Mouse (Mus musculus) lung, postnatal 0 days (tissue): Measurements from ENCODE around the gene Selenof. TPM values are rescaled to one million over a fixed set of nuclear protein-coding genes. Genes with fewer than 3 reads are reported as not detected.
A peak's percentile ranks its signal among the peaks of the same experiment; 100 is the strongest.

Source experiments
- ATAC-seq: fragments of 200-750 bp; cut with Nextera tagmentation; 2 replicates; pipeline ENCODE4 v1.8.0; 2017; ENCODE audit warnings: moderate library complexity
- DNase-seq: peaks from one replicate; pipeline ENCODE4 v3.0.0-alpha.2; 2016; ENCODE audit warnings: low spot score
- H3K27ac ChIP-seq: fragments of 300-500 bp; sonication (generic); 2 replicates; pipeline ENCODE4 v1.5.1; 2014; ENCODE audit warnings: antibody characterized with exemption, mild to moderate bottlenecking, low read length, mixed read lengths
- H3K27me3 ChIP-seq: fragments of 300-500 bp; sonication (generic); replicated peaks from 2 replicates; pipeline ENCODE4 v1.6.1; 2014; ENCODE audit warnings: low read length, mixed read lengths; ENCODE audit not compliant: insufficient read depth
- H3K36me3 ChIP-seq: fragments of 300-500 bp; sonication (generic); 2 replicates; pipeline ENCODE4 v1.6.1; 2014; ENCODE audit warnings: low read length, mixed read lengths; ENCODE audit not compliant: insufficient read depth
- H3K4me1 ChIP-seq: fragments of 300-500 bp; sonication (generic); 2 replicates; pipeline ENCODE4 v1.6.1; 2014; ENCODE audit warnings: antibody characterized with exemption, low read depth, low read length, mixed read lengths; ENCODE audit not compliant: insufficient read depth
- H3K4me2 ChIP-seq: fragments of 300-500 bp; sonication (generic); replicated peaks from 2 replicates; pipeline ENCODE4 v1.6.1; 2014; ENCODE audit warnings: low read depth, mild to moderate bottlenecking, low read length, moderate library complexity, mixed read lengths
- H3K4me3 ChIP-seq: fragments of 300-500 bp; sonication (generic); 2 replicates; pipeline ENCODE4 v1.5.1; 2014; ENCODE audit warnings: low read depth, low read length
- H3K9ac ChIP-seq: fragments of 300-500 bp; sonication (generic); replicated peaks from 2 replicates; pipeline ENCODE4 v1.6.1; 2014; ENCODE audit warnings: low read depth, mild to moderate bottlenecking
- H3K9me3 ChIP-seq: fragments of 300-500 bp; sonication (generic); 2 replicates; pipeline ENCODE4 v1.6.1; 2016; ENCODE audit warnings: low read length, mixed read lengths
- CTCF ChIP-seq: IDR thresholded peaks from 2 replicates; pipeline ENCODE4 v1.5.1; 2016; ENCODE audit warnings: antibody characterized with exemption, mild to moderate bottlenecking
- EP300 ChIP-seq: IDR thresholded peaks from 2 replicates; pipeline ENCODE4 v1.6.1; 2016; ENCODE audit warnings: antibody characterized with exemption, mild to moderate bottlenecking, control low read depth
- WGBS: fragments of 180-500 bp; shearing (Covaris S2); extraction: QIAGEN DNeasy Blood & Tissue Kit; methylation state at CpG from one replicate; pipeline ENCODE4 v1.1.7; 2014; 5-methylcytosine and 5-hydroxymethylcytosine counted together
- polyA plus RNA-seq: library from polyadenylated mRNA; unstranded; fragments of >200 nt; fragmentation: Nextera tagmentation; extraction: Ambion mirVana; gene quantifications from 2 replicates; pipeline ENCODE4 v1.2.1, GENCODE M21; 2015

Selenof gene
- polyA plus RNA-seq, 1 experiment from 2014 or later, result 926 TPM

DNA sequence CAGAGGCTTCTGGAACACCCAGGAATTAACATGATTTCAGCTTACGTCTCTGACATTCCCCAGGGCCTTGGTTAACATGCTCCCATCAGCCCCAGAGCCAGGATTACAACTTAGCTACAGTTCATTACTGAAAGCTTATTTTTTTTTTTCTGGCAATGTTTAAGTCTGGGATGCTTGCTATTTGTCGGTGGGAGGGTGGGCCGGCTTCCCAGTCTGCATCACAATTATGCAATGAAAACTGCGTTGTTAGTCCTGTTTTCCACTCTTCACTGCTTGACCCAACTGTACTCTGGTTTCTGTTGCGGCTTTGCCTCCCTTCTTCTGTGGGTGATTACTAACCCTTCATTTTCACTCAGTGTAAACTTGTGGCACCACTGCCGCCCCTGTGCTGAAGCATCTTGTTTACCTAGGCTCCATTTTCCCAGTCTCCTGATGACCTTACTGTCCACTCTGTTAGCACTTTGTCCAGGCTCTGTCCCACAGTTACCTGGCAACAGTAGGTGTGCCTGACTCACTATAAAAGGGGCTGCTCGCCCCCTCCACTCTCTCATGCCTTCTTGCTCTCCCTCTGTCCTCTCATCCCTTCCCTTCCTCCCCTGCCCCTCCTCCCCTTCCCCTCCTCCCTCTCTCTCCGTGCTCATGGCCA, 41.6 kb downstream of the Selenof start:
- DNase-seq, result peak; percentile 88
- H3K4me3 ChIP-seq, result no peak overlapping the region
- ATAC-seq, result peak; percentile 60
- no peaks in the 10 kb centered on the region for H3K9me3 ChIP-seq
- no peak overlapping the region for H3K9ac ChIP-seq
- 0 out of 2 replicates have a peak, but pooled peaks have one; percentile 52 for TF ChIP-seq EP300
- no peak for TF ChIP-seq CTCF
- H3K4me2 ChIP-seq, result peak overlapping the region; percentile 25; the same call in 1 of the 2 replicates
- no peaks in the 10 kb centered on the region for H3K36me3 ChIP-seq
- WGBS, result 41% methylated on average over 8 of the region's 8 CpGs
- no peaks in the 10 kb centered on the region for H3K27me3 ChIP-seq
- H3K27ac ChIP-seq, result peak overlapping the region; percentile 32; the same call in 1 of the 2 replicates
- H3K4me1 ChIP-seq, result no peaks in the 10 kb centered on the region

DNA sequence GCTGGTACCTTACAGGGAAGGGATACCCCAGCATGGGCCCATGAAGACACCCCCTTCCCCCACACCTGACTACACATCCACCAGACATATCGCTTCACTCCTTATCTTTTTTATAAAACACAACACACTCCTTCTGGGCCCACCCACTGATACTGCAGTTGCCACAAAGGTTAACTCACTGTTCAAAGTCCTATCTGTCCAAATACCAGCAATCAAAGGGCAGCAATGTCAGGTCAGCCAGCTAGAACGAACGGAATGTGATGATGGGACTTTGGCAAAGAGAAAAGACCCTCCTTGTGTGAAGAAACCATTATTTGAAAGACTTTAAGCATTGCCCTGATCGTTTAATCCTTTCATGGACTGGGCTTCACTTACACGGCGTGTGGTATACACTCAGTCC, 42.3 kb downstream of the Selenof start:
- H3K9me3 ChIP-seq, result no peaks in the 10 kb centered on the region
- 0 out of 2 replicates have a peak overlapping the region, but pooled peaks have one; percentile 32 for H3K27ac ChIP-seq
- no peak for ATAC-seq
- no peaks in the 10 kb centered on the region for H3K36me3 ChIP-seq
- H3K27me3 ChIP-seq, result no peaks in the 10 kb centered on the region
- TF ChIP-seq CTCF (no peak), EP300 (no peak)
- no peak overlapping the region for H3K4me3 ChIP-seq
- WGBS, result 48% methylated on average over 6 of the region's 6 CpGs
- no peak overlapping the region for H3K4me2 ChIP-seq
- H3K4me1 ChIP-seq, result no peaks in the 10 kb centered on the region
- no peak for DNase-seq
- no peak overlapping the region for H3K9ac ChIP-seq

GRCm38 (mm10) chr3:144614277-144614676, 44.2 kb downstream of the Selenof start:
- Histone ChIP-seq H3K9ac (no peak overlapping the region), H3K27ac (no peak overlapping the region), H3K9me3 (no peaks in the 10 kb centered on the region), H3K4me2 (no peak overlapping the region), H3K4me3 (no peak overlapping the region), H3K27me3 (no peaks in the 10 kb centered on the region), H3K4me1 (no peaks in the 10 kb centered on the region), H3K36me3 (no peaks in the 10 kb centered on the region)
- WGBS, result 43% methylated on average over 6 of the region's 6 CpGs
- TF ChIP-seq EP300 (no peak), CTCF (no peak)
- DNase-seq, result peak; percentile 40
- ATAC-seq, result peak; percentile 27; the same call in 1 of the 2 replicates

DNA sequence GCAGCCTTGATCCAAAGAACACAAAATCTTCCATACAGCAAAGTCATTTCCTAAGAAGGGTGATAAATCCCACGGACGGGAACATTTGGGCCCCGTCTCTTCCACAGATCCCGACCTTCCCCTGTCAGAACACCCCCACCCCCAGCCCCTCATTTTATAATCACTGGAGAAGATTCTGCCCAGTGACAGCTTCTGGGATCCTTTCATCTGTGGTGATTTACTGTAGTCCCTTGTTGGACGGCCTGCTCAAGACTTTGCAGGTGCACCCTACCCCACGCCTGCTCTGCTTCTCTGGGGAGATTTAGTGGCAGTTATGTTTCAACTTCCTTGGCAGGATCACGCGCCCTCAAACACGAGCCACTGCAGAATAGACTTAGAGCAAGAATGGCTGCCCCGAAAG, 44.6 kb downstream of the Selenof start:
- TF ChIP-seq EP300, result no peak
- no peak for TF ChIP-seq CTCF
- Histone ChIP-seq H3K36me3 (no peaks in the 10 kb centered on the region), H3K4me3 (no peak overlapping the region), H3K27ac (no peak overlapping the region), H3K27me3 (no peaks in the 10 kb centered on the region), H3K4me2 (no peak overlapping the region), H3K9ac (no peak overlapping the region), H3K9me3 (no peaks in the 10 kb centered on the region), H3K4me1 (no peaks in the 10 kb centered on the region)
- DNase-seq (peak; percentile 33), ATAC-seq (peak; percentile 5; the same call in 1 of the 2 replicates)
- 63% methylated on average over 10 of the region's 10 CpGs for WGBS

- H3K27ac ChIP-seq, result no peak overlapping the region
- no peaks in the 10 kb centered on the region for H3K4me1 ChIP-seq
Measured at GRCm38 (mm10) chr3:144615459-144615858, 45.4 kb downstream of the Selenof start.

GRCm38 (mm10) chr3:144616654-144617425, 46.7 kb downstream of the Selenof start:
- Histone ChIP-seq H3K27ac (0 out of 2 replicates have a peak overlapping the region, but pooled peaks have one; percentile 26), H3K4me2 (no peak overlapping the region), H3K4me1 (no peaks in the 10 kb centered on the region), H3K4me3 (no peak overlapping the region), H3K27me3 (no peaks in the 10 kb centered on the region), H3K9ac (no peak overlapping the region), H3K9me3 (no peaks in the 10 kb centered on the region), H3K36me3 (no peaks in the 10 kb centered on the region)
- no peak for TF ChIP-seq EP300
- TF ChIP-seq CTCF, result peak; percentile 98
- peak; percentile 86 for ATAC-seq
- 67% methylated on average over 8 of the region's 8 CpGs for WGBS
- peak; percentile 92 for DNase-seq

More at GRCm38 (mm10) chr3:144615459-144615858, 45.4 kb downstream of the Selenof start:
- Histone ChIP-seq H3K9ac (no peak overlapping the region), H3K9me3 (no peaks in the 10 kb centered on the region), H3K27me3 (no peaks in the 10 kb centered on the region), H3K4me2 (no peak overlapping the region), H3K36me3 (no peaks in the 10 kb centered on the region), H3K4me3 (no peak overlapping the region)
- peak; percentile 32 for DNase-seq
- 53% methylated on average over 9 of the region's 9 CpGs for WGBS
- no peak for ATAC-seq
- no peak for TF ChIP-seq CTCF
- TF ChIP-seq EP300, result no peak
